Mouse (Mus musculus): ENCODE data around the gene Tcf15. TPM values are rescaled to one million over a fixed set of nuclear protein-coding genes. Genes with fewer than 3 reads are reported as not detected.

Gene Tcf15
- polyA plus RNA-seq (2012), result 0.21 and 0.42 TPM in 2 replicates

DNA sequence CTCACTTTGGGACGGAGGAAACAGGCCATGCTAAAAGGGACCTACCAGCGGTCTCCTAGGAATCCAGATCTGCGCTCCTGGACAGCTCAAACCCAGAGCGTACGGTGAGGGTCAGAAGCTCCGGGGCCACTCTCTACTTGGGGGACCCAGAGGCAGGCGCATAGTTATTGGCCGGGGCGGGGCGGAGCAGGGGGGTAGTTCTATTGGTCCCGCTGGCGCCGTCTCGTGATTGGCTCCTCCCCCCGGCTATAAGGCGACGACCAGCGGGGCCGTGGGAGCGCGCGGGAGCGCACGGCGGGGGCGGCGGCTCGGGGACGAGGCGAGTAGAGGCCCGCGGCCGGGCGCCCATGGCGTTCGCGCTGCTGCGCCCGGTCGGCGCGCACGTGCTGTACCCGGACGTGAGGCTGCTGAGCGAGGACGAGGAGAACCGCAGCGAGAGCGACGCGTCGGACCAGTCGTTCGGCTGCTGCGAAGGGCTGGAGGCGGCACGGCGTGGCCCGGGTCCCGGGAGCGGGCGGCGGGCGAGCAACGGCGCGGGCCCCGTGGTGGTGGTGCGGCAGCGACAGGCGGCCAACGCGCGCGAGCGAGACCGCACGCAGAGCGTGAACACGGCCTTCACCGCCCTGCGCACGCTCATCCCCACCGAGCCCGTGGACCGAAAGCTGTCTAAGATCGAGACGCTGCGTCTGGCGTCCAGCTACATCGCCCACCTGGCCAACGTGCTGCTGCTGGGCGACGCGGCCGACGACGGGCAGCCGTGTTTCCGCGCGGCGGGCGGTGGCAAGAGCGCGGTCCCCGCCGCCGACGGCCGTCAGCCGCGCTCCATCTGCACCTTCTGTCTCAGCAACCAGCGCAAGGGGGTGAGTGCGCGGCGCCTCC lies at the start of gene Tcf15:
Gene Tcf15, plus strand, starts transcription at position 283 of the 879 bp plus-strand sequence.
- Histone ChIP-seq H3K4me3 (replicated peaks) (peak within 1 kb of the TSS; percentile 59), H3K4me1 (ENCODE audit: control insufficient read depth) (peaks cover 16% of the 10 kb centered on the region), H3K36me3 (ENCODE audit: control insufficient read depth) (no peaks in the 10 kb centered on the region), H3K27me3 (ENCODE audit: control insufficient read depth) (peaks cover 73% of the 10 kb centered on the region), H3K9me3 (ENCODE audit: control insufficient read depth, low read length) (peaks cover 4% of the 10 kb centered on the region; the same call in 1 of the 2 replicates)
- TF ChIP-seq TAL1 (IDR thresholded peaks at IDR 0.05; ENCODE audit: low read length), result no peak
- TF ChIP-seq GATA1 (IDR thresholded peaks at IDR 0.05; ENCODE audit: low read length), result no peak

DNA sequence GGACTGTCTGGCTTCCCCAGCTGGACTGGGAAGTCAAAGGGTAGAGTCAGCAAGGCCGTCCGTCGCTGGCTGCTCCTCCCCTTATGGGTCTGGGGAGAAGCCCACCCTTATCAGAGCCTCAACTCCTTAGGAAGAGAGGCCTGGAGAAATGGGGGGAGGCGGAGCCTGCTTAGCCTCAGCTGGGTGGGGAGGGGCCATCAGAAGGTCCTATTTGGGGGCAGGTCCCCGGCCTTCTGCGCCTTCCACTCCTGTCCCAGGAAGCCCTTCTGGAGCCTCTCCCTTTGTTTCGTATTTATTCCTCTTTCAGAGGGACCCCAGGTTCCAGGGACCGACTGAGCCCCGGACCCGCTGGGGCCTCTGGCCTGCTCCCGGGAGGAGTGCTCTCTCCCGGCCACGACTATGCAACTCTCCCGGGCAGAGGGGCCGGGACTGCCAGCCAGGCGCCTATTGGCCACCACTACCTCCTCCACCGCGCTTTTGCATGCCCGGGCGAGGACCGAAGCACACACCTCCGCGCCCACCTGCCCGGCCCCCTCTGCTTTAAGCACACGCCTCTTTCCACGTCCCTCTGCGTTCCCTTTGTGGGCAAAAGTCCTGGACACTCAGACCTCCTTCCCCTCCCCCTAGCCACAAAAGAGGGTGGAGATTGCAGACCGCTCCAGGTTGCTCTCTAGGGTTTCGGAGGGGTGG lies 48.4 kb upstream of the Tcf15 start:
- H3K27me3 ChIP-seq (ENCODE audit: control insufficient read depth), result peaks cover 93% of the 10 kb centered on the region
- H3K9me3 ChIP-seq (ENCODE audit: control insufficient read depth, low read length), result peaks cover 4% of the 10 kb centered on the region; the same call in 1 of the 2 replicates
- H3K4me3 ChIP-seq (replicated peaks), result no peak overlapping the region
- no peaks in the 10 kb centered on the region for H3K36me3 ChIP-seq (ENCODE audit: control insufficient read depth)
- H3K4me1 ChIP-seq (ENCODE audit: control insufficient read depth), result peaks cover 6% of the 10 kb centered on the region
- TF ChIP-seq TAL1 (IDR thresholded peaks at IDR 0.05; ENCODE audit: low read length) (no peak), GATA1 (IDR thresholded peaks at IDR 0.05; ENCODE audit: low read length) (no peak)

DNA sequence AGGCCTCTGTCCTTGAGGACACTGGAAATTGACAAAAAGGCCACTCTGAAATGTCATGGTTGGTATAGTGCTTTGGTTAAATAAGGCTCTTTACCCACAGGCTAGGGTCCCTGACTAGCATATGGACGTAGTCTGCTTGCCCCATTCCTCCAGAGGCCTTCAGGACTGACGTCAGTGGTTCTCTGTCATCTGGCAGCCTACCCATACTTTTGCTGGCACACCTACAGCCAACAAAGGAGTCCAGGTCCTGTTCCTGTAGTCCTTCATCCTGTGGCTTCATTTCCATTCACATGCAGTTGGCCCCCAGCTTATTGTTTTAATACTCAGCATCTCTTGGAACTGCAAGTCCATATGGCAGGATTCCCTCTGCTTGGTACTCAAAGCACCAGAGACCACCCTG lies 46.4 kb upstream of the Tcf15 start:
- Histone ChIP-seq H3K4me1 (ENCODE audit: control insufficient read depth) (peaks cover 6% of the 10 kb centered on the region), H3K9me3 (ENCODE audit: control insufficient read depth, low read length) (peaks cover 4% of the 10 kb centered on the region; the same call in 1 of the 2 replicates), H3K4me3 (replicated peaks) (no peak overlapping the region), H3K36me3 (ENCODE audit: control insufficient read depth) (no peaks in the 10 kb centered on the region), H3K27me3 (ENCODE audit: control insufficient read depth) (peaks cover 91% of the 10 kb centered on the region)
- TF ChIP-seq GATA1 (IDR thresholded peaks at IDR 0.05; ENCODE audit: low read length) (no peak), TAL1 (IDR thresholded peaks at IDR 0.05; ENCODE audit: low read length) (no peak)

DNA sequence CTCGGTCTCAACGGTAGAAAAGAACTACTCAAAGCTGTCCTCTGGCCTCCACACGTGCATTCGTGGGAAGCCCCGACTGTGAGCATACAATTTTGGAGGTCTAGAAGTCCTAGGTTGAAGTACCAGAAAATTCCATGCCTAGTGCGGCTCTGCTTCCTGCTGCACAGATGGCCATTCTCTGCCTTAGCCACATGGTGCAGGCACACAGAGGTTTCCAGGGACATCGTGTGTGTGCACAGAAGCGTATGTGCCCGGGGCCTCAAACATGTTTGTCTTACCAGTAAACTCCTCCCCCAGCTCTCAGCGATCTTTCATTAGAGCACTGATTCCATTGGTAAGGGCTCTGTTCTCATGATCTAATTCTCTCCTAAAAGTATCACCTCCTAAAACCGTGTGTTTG lies 45.4 kb upstream of the Tcf15 start:
- peaks cover 6% of the 10 kb centered on the region for H3K4me1 ChIP-seq (ENCODE audit: control insufficient read depth)
- no peaks in the 10 kb centered on the region for H3K36me3 ChIP-seq (ENCODE audit: control insufficient read depth)
- no peak overlapping the region for H3K4me3 ChIP-seq (replicated peaks)
- TF ChIP-seq GATA1 (IDR thresholded peaks at IDR 0.05; ENCODE audit: low read length), result no peak
- TF ChIP-seq TAL1 (IDR thresholded peaks at IDR 0.05; ENCODE audit: low read length), result no peak
- H3K27me3 ChIP-seq (ENCODE audit: control insufficient read depth), result peaks cover 91% of the 10 kb centered on the region
- peaks cover 4% of the 10 kb centered on the region; the same call in 1 of the 2 replicates for H3K9me3 ChIP-seq (ENCODE audit: control insufficient read depth, low read length)

DNA sequence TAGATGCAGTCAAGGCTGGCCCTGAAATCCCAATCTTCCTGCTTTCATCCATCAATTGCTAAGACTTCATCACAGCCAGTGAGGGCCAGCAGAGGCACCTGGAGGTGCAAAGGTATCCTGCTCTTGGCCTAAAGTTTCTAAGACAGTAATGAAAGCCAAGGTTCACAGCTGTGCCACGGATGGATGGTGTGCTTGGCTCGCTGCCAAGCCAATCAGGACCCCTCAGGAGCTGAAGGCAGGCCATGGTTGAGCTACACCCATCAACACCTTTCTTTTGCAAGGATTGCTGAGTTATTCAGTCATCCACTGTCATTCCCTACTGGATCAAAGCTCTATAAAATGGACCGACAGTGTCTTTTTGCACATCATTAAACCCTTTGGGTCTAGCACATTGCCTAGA lies 43.8 kb upstream of the Tcf15 start:
- H3K27me3 ChIP-seq (ENCODE audit: control insufficient read depth), result peaks cover 83% of the 10 kb centered on the region
- H3K4me1 ChIP-seq (ENCODE audit: control insufficient read depth), result peaks cover 5% of the 10 kb centered on the region
- no peaks in the 10 kb centered on the region for H3K36me3 ChIP-seq (ENCODE audit: control insufficient read depth)
- TF ChIP-seq GATA1 (IDR thresholded peaks at IDR 0.05; ENCODE audit: low read length), result no peak
- H3K4me3 ChIP-seq (replicated peaks), result no peak overlapping the region
- no peaks in the 10 kb centered on the region; the same call in 1 of the 2 replicates for H3K9me3 ChIP-seq (ENCODE audit: control insufficient read depth, low read length)

DNA sequence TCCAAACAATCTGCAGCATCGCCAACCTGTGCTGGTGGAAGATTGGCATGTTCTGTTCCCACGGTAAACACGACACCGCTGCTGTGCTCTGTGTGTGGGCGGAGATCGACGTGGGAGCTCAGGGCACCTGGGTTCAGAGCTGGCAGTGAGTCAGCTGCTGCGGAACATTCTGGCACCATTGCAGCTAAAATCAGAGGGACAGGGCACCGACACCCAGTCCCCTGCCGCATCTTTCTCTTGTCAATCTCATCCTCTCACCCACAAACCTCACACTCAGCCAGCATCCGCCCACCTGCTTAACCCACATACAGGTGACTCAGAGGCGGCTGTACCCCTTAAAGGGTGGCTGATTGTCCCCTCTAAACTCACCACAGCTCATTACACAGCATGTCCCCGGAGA lies 41.6 kb upstream of the Tcf15 start:
- Histone ChIP-seq H3K36me3 (ENCODE audit: control insufficient read depth) (peaks cover 6% of the 10 kb centered on the region), H3K9me3 (ENCODE audit: control insufficient read depth, low read length) (no peaks in the 10 kb centered on the region; the same call in 1 of the 2 replicates), H3K4me1 (ENCODE audit: control insufficient read depth) (peaks cover 21% of the 10 kb centered on the region), H3K4me3 (replicated peaks) (no peak overlapping the region), H3K27me3 (ENCODE audit: control insufficient read depth) (peaks cover 61% of the 10 kb centered on the region)
- no peak for TF ChIP-seq TAL1 (IDR thresholded peaks at IDR 0.05; ENCODE audit: low read length)
- TF ChIP-seq GATA1 (IDR thresholded peaks at IDR 0.05; ENCODE audit: low read length), result no peak

DNA sequence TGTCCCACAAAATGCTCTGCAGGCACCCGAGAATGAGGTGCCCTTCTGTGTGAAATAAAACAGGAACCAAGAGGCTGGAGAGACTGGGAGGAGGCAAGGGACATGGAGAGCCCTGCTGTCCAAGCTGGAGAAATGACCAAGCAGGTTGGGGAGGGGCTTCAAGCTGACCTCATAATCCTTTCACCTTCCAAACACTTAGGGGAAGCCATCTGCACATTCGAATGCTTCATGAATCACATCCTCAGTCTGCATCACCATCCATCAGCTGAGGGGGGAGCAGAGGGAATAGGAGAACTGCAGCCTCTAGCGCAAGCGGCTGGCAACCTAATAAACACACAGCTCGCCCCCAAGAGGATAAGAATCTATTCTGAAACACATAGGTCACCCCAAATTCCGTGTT lies 41.0 kb upstream of the Tcf15 start:
- H3K4me3 ChIP-seq (replicated peaks), result no peak overlapping the region
- peaks cover 12% of the 10 kb centered on the region for H3K36me3 ChIP-seq (ENCODE audit: control insufficient read depth)
- TF ChIP-seq TAL1 (IDR thresholded peaks at IDR 0.05; ENCODE audit: low read length) (no peak), GATA1 (IDR thresholded peaks at IDR 0.05; ENCODE audit: low read length) (no peak)
- H3K27me3 ChIP-seq (ENCODE audit: control insufficient read depth), result peaks cover 55% of the 10 kb centered on the region
- H3K9me3 ChIP-seq (ENCODE audit: control insufficient read depth, low read length), result peaks cover under 1% of the 10 kb centered on the region
- peaks cover 26% of the 10 kb centered on the region for H3K4me1 ChIP-seq (ENCODE audit: control insufficient read depth)

DNA sequence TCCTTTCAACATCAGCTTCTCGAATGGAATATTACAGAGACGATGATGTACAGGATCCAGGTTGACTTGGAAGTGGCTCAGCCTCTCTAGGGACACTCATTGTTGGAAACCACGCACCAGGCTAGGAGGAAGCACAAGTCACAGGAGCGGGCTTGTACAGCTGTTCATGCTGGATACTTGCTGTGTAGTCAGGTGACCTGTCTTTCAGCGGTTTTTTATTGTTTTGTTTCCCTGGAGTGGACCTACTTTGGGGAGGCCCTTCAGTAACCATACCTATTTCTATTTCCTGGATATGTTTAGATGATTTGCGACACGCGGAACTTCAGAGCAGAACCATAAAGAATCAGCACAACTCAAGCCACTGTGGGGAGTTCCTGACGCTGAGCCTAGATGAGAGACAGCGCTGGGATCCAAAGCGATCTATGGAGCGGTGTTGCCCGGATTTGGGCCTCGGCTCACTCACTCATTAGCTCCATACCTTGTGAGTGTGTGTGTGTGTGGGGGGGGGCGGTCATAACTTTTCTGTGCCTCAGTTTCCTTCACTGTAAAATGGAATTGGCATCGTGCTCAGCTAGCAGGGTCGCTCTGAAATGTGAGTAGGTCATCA lies 38.5 kb upstream of the Tcf15 start:
- peaks cover 2% of the 10 kb centered on the region for H3K9me3 ChIP-seq (ENCODE audit: control insufficient read depth, low read length)
- peaks cover 37% of the 10 kb centered on the region for H3K36me3 ChIP-seq (ENCODE audit: control insufficient read depth)
- no peak for TF ChIP-seq GATA1 (IDR thresholded peaks at IDR 0.05; ENCODE audit: low read length)
- no peak for TF ChIP-seq TAL1 (IDR thresholded peaks at IDR 0.05; ENCODE audit: low read length)

More for the DNA sequence above, 38.5 kb upstream of the Tcf15 start:
- Histone ChIP-seq H3K4me1 (ENCODE audit: control insufficient read depth) (peaks cover 41% of the 10 kb centered on the region), H3K4me3 (replicated peaks) (peak overlapping the region; percentile 85), H3K27me3 (ENCODE audit: control insufficient read depth) (peaks cover 36% of the 10 kb centered on the region)
